Comparison of ENCODE assay signal across 17 mouse cellular contexts in genomic region chr5:149843310-149843709, GRCm38 (mm10).
"Had no signal": no experiment of that assay in that cellular context is flagged by ENCODE, and none has a peak within 500 bp of the region (broad histone marks: within the 10 kb centered on the region; RNA-seq: fewer than 3 reads in every experiment).

No protein-coding gene starts in this region.

- H3K9me3 ChIP-seq: kidney, embryonic 15.5 days; limb, embryonic 13.5 days; liver, embryonic 12.5 days; liver, embryonic 15.5 days; neural tube, embryonic 12.5 days; neural tube, embryonic 15.5 days had no signal

- ATAC-seq: liver, embryonic 12.5 days had no signal

- H3K4me1 ChIP-seq: liver, embryonic 12.5 days; liver, embryonic 15.5 days had no signal

- DNase-seq: kidney, adult 11 months; kidney, adult 8-10 months; kidney, postnatal 10 days; kidney, postnatal 4 days; left cerebral cortex, postnatal 4 days; liver; lung, adult 2 months; lung, postnatal 14 days; lung, postnatal 4 days; right cerebral cortex, postnatal 25 days; thymus, postnatal 25 days had no signal

- H3K36me3 ChIP-seq: kidney, embryonic 15.5 days; limb, embryonic 13.5 days; liver, embryonic 12.5 days; liver, embryonic 15.5 days; neural tube, embryonic 12.5 days; neural tube, embryonic 15.5 days had no signal

- H3K9ac ChIP-seq: kidney, embryonic 15.5 days; limb, embryonic 13.5 days; liver, embryonic 12.5 days; liver, embryonic 15.5 days; neural tube, embryonic 12.5 days; neural tube, embryonic 15.5 days had no signal

- H3K4me2 ChIP-seq: liver, embryonic 12.5 days; liver, embryonic 15.5 days had no signal

- H3K27ac ChIP-seq: kidney, embryonic 15.5 days; limb, embryonic 13.5 days; liver, embryonic 12.5 days; liver, embryonic 15.5 days; neural tube, embryonic 12.5 days; neural tube, embryonic 15.5 days had no signal

- H3K4me3 ChIP-seq: kidney, embryonic 15.5 days; liver, embryonic 12.5 days; liver, embryonic 15.5 days; neural tube, embryonic 12.5 days; neural tube, embryonic 15.5 days had no signal

- H3K27me3 ChIP-seq: neural tube, embryonic 12.5 days; neural tube, embryonic 15.5 days had no signal
